Mouse (Mus musculus): ENCODE results near the gene Ndufv3. TPM values are rescaled to one million over a fixed set of nuclear protein-coding genes. Genes with fewer than 3 reads are reported as not detected.

Gene Ndufv3
- 248 TPM in 2 replicates for polyA plus RNA-seq (2016; fragmentation: Nextera tagmentation; extraction: Ambion mirVana)

DNA sequence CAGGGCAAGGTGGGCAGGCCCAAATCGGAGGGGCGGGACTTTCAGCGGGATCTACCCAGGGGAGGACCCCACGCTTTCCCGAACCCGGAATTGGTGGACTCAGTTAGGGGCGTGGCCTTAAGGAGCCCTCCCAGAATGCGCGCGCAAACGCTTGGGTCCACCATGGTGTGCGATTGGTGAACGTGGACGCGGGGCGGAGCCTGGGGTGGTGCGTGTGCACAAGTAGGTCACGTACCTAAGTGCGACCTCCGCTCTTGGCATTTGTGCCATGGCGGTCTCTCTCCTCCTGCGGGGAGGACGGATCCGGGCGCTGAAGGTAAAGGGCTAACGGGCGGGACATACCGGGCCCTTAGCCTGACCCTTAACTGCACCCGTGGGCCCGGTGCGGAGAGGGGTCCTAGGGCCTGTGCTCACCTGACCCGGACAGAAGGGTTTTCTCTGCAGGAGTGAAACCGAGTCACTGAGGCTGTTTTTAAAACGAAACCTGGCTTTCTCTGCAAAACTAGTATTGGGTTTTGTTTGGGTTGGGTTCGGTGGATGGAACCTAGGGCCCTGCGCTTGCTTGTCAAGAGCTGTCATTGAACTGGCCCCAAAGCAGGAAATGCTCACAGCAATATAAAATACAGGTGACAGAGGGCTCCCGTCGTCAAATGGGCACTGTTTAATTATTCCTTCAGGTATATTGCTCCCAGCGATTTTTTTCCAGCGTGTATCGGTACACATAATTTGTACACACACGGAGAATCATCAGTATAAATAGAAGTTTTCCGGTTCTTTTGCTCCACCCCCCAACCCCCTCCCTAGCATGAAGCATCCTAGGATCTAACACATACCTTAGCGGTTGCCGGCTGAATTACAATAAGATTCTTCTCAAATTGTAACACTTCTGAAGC is at the start of gene Ndufv3, which contains the start of gene Wdr4:
Ndufv3 (plus strand) TSS at position 170 of the 893 bp plus-strand sequence.
Wdr4 (minus strand) TSS at position 35 of the 893 bp plus-strand sequence.
- WGBS = under 1% methylated on average over 45 of the region's 45 CpGs
- peak within 1 kb of the TSS; percentile 74 for H3K27ac ChIP-seq
- ATAC-seq (ENCODE audit: low FRiP score) = peak; percentile 97

DNA sequence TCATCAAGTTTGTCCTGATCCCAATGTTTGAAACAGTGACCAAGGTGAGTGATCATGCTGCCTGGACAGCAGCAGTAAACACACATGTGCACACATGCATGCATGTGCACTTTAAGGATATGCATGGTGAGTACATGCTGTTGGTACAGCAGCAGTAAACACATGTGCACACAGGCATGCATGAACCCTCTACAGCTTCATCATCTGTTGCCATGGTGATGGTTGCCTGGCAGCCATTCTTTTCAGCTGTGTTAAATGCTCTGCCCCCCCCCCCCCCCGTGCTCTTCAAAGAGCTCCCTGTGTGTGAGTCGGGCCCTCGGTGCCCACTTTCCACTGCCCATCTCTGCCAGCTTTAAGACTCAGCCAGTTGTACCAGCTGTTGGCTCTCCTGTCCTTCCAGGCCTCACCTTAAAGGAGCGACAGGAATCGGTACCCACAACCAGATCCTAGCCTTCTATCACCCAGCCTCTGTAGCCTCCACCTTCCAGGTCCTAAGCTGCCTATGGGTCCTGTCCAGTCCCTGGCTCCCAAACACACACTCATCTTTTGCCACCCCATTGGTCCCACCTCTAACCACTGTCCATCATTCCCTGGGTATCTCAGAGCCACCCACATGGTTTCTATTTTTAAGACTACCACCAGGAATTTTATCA is 49.0 kb upstream of the Ndufv3 start:
- H3K36me3 ChIP-seq (replicated peaks) = peaks cover 83% of the 10 kb centered on the region
- 51% methylated on average over 5 of the region's 5 CpGs for WGBS
- no peak for ATAC-seq (ENCODE audit: low FRiP score)

More for the DNA sequence above, at the start of gene Ndufv3, which contains the start of gene Wdr4:
- Histone ChIP-seq H3K36me3 (replicated peaks) (peaks cover 20% of the 10 kb centered on the region), H3K9ac (peak within 1 kb of the TSS; percentile 64), H3K9me3 (no peaks in the 10 kb centered on the region), H3K27me3 (peaks cover 4% of the 10 kb centered on the region; the same call in 1 of the 2 replicates), H3K4me1 (peaks cover 18% of the 10 kb centered on the region), H3K4me3 (replicated peaks) (peak within 1 kb of the TSS; percentile 64), H3K4me2 (peak within 1 kb of the TSS; percentile 70)

DNA sequence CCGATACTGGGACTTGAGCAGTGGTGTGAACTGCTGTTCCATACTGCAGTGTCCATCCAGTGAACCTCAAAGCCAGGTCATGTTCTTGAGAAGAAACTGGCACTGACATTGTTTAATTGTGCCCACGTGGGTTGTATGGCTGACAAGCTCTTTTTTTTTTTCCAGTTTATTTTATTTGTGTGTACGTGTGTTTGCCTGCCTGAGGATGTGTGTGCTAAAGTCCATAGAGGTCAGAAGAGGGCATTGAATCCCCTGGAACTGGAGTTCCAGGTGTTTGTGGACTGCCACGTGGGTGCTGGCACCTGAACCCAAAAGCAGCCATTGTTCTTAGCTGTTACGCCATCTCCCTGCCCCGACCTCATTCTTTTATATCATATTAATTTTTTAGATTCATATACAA is 45.5 kb upstream of the Ndufv3 start:
- no peaks in the 10 kb centered on the region for H3K9me3 ChIP-seq
- H3K36me3 ChIP-seq (replicated peaks) = peaks cover 54% of the 10 kb centered on the region
- H3K27me3 ChIP-seq = no peaks in the 10 kb centered on the region
- H3K4me1 ChIP-seq = peaks cover 10% of the 10 kb centered on the region
- H3K27ac ChIP-seq = no peak overlapping the region
- no peak overlapping the region for H3K9ac ChIP-seq
- no peak overlapping the region for H3K4me2 ChIP-seq
- no peak for ATAC-seq (ENCODE audit: low FRiP score)
- H3K4me3 ChIP-seq (replicated peaks) = no peak overlapping the region
- WGBS = 84% methylated on average over 6 of the region's 6 CpGs

More for the DNA sequence above, 49.0 kb upstream of the Ndufv3 start:
- Histone ChIP-seq H3K4me3 (replicated peaks) (no peak overlapping the region), H3K27ac (no peak overlapping the region), H3K4me2 (no peak overlapping the region), H3K27me3 (no peaks in the 10 kb centered on the region), H3K4me1 (peaks cover 10% of the 10 kb centered on the region), H3K9ac (no peak overlapping the region), H3K9me3 (0 out of 2 replicates have a peak, but pooled peaks cover 5% of the 10 kb centered on the region)

DNA sequence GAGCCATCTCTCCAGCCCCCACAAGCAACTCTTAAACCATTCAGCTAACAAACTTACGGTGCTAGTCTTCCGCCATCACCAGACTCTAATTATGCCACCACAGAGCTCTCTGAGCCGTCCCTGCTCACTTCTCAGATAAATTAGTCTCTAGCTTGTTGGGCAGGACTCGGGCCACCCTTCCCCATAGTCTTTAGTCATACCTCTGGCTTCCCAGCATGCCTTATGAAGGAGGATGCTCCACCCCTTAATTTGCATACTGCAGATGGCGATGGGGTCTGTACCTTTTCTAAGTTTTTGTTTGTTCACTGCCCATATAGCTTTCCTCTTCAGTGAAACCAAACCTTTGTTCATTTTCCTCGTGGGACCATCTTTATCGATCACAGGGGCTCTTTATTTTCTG is 41.3 kb upstream of the Ndufv3 start:
- H3K4me3 ChIP-seq (replicated peaks) = no peak overlapping the region
- no peak overlapping the region for H3K4me2 ChIP-seq
- H3K36me3 ChIP-seq (replicated peaks) = peaks cover 15% of the 10 kb centered on the region
- WGBS = 84% methylated on average over 7 of the region's 7 CpGs
- H3K4me1 ChIP-seq = no peaks in the 10 kb centered on the region
- H3K27me3 ChIP-seq = no peaks in the 10 kb centered on the region
- no peaks in the 10 kb centered on the region for H3K9me3 ChIP-seq
- H3K9ac ChIP-seq = no peak overlapping the region
- no peak overlapping the region for H3K27ac ChIP-seq
- no peak for ATAC-seq (ENCODE audit: low FRiP score)

DNA sequence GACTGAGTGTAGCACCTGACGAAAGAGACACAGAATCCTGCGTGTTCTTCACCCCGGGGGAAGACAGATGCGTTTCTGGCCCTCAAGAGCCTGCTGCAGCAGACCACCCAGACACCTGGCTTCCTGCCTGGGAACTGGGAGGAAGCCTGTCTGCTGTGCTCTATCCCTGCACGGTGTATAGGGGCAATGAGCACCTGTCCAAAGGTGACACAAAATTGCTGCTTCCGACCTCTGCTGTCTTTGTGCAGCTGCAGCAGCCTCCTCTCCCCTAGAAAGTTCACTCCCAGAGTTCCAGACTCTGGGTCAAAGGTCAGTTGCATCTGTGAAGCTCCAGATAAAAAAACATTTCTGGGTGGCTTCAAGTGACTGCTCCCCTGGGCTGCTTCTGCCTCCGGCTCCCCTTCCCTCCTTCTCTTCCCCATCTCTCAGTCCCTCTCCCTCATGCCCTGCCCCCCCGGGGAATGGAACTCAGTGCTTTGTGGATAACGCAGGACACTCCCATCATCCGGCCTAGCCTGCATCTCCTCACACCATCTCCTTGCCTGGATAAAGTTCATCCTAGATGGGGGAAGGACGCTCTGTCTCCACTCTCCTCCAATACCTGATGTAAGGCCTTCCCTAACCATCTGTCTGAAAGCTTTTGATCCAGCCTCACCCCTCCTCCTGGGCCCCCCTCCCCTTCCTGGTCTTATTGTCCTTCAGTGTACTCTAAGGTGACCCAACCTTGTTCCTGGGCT is 40.6 kb upstream of the Ndufv3 start:
- Histone ChIP-seq H3K4me1 (no peaks in the 10 kb centered on the region), H3K9ac (no peak overlapping the region), H3K36me3 (replicated peaks) (peaks cover 11% of the 10 kb centered on the region), H3K4me3 (replicated peaks) (no peak overlapping the region), H3K27ac (no peak overlapping the region), H3K9me3 (no peaks in the 10 kb centered on the region), H3K4me2 (no peak overlapping the region), H3K27me3 (no peaks in the 10 kb centered on the region)
- no peak for ATAC-seq (ENCODE audit: low FRiP score)
- 72% methylated on average over 11 of the region's 11 CpGs for WGBS

DNA sequence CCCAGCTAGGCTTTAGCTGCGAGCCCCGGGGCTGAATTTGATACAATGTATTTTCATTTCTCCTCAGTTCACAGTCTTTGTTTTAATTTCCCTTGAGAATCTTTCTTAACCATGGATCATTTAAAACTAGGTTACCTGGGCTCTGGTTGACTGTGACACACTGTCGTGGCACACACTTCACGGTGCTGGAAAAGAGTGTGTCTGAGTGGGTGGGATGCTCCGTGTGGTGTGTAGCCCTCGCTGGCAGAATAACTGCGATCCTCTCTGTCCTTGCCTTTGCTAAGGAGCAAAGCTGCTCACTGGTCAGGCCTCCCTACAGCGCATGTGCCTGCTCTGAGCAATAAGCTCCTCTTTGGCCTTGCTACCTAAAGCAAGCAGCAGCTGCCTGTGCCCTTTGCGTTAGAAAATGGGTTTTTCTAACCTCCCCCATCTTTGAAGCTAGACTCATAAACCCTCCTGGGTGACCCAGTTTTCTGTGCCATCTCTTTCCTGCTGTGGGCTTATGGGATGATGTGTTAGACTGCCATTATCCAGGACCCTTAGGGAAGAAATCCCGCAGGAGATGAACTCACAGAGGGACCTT is 33.2 kb upstream of the Ndufv3 start:
- 66% methylated on average over 10 of the region's 10 CpGs for WGBS
- no peak overlapping the region for H3K4me2 ChIP-seq
- no peak for ATAC-seq (ENCODE audit: low FRiP score)
- H3K36me3 ChIP-seq (replicated peaks) = no peaks in the 10 kb centered on the region
- H3K27me3 ChIP-seq = 0 out of 2 replicates have a peak, but pooled peaks cover 2% of the 10 kb centered on the region
- H3K4me3 ChIP-seq (replicated peaks) = no peak overlapping the region
- H3K9ac ChIP-seq = no peak overlapping the region
- peaks cover 13% of the 10 kb centered on the region; the same call in 1 of the 2 replicates for H3K4me1 ChIP-seq
- 0 out of 2 replicates have a peak overlapping the region, but pooled peaks have one; percentile 9 for H3K27ac ChIP-seq
- no peaks in the 10 kb centered on the region for H3K9me3 ChIP-seq

DNA sequence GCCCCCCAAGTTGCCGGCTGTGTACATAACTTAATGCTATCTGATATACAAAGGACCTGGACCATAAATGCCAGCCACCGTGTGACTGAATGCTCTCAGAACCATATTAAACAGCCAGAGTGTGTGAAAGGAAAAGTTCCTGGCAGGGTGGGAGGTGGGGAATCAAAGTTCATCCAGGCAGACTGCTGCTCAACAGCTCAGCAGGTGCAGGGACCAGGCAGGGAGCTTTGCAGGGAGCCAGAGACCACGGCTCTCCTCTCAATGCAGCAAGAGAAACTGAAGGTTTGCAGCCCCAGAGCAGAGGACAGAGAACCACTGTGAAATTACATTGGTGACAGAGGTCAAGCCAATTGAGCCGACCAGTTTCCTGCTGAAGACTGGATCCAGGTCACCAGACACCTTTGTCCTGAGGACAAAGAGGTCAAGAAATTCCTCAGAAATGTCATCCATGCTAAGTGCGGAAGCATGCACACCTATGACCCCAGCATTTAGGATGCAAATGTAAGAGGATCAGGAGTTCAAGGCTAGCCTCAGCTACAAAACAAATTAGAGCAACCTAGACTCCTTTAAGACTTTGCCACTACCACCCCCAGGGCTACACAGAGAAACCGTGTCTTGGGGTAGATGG is 32.4 kb upstream of the Ndufv3 start:
- Histone ChIP-seq H3K4me2 (no peak overlapping the region), H3K9ac (no peak overlapping the region), H3K4me1 (peaks cover 13% of the 10 kb centered on the region; the same call in 1 of the 2 replicates), H3K27ac (no peak overlapping the region), H3K9me3 (no peaks in the 10 kb centered on the region), H3K36me3 (replicated peaks) (no peaks in the 10 kb centered on the region), H3K27me3 (0 out of 2 replicates have a peak, but pooled peaks cover 2% of the 10 kb centered on the region), H3K4me3 (replicated peaks) (no peak overlapping the region)
- no peak for ATAC-seq (ENCODE audit: low FRiP score)
- 21% methylated on average over 6 of the region's 6 CpGs for WGBS

DNA sequence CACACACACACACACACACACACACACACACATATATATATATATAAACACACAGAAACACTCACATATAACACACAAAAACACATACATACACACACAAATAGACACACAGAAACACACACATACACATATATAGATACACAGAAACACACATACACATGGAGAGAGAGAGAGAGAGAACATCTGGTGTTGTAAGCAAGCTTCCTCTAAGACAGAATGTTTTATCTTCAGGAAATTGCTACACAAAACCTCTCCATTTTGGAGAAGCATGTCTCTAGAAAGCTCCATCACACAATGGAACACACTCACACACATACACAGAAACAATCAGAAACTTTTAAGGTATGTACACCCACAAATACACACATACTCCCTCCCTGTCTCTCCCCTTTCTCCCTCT is 28.6 kb upstream of the Ndufv3 start:
- Histone ChIP-seq H3K27ac (no peak overlapping the region), H3K9ac (no peak overlapping the region), H3K4me2 (no peak overlapping the region), H3K36me3 (replicated peaks) (peaks cover 16% of the 10 kb centered on the region), H3K9me3 (no peaks in the 10 kb centered on the region), H3K4me3 (replicated peaks) (no peak overlapping the region), H3K27me3 (0 out of 2 replicates have a peak, but pooled peaks cover 2% of the 10 kb centered on the region), H3K4me1 (peaks cover 13% of the 10 kb centered on the region; the same call in 1 of the 2 replicates)
- no peak for ATAC-seq (ENCODE audit: low FRiP score)

DNA sequence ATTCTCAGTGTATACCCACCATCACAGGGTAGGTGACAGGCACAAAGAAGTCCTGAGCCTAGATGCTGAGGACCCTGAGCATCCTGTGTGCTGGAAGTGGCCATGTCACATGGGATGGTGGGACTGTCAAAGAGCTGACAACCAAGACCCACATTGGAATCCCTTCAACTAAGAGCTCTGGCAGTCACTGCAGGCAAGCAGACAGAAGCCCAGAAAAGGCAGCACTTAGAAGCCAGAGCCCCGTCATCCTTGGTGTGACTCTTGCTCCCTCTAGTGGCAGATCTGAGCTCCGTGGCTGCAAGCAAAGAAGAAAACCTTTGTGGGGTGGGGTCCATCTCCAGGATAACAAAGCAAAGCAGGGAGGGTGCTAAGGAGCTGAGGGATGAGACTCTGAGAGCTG is 27.5 kb upstream of the Ndufv3 start:
- no peak overlapping the region for H3K9ac ChIP-seq
- ATAC-seq (ENCODE audit: low FRiP score) = peak; percentile 57; the same call in 1 of the 2 replicates
- H3K4me2 ChIP-seq = no peak overlapping the region
- 0 out of 2 replicates have a peak, but pooled peaks cover 2% of the 10 kb centered on the region for H3K27me3 ChIP-seq
- WGBS = 0% methylated on average over 2 of the region's 2 CpGs
- H3K4me3 ChIP-seq (replicated peaks) = no peak overlapping the region
- H3K9me3 ChIP-seq = no peaks in the 10 kb centered on the region
- H3K27ac ChIP-seq = no peak overlapping the region
- peaks cover 4% of the 10 kb centered on the region; the same call in 1 of the 2 replicates for H3K4me1 ChIP-seq
- H3K36me3 ChIP-seq (replicated peaks) = peaks cover 24% of the 10 kb centered on the region

DNA sequence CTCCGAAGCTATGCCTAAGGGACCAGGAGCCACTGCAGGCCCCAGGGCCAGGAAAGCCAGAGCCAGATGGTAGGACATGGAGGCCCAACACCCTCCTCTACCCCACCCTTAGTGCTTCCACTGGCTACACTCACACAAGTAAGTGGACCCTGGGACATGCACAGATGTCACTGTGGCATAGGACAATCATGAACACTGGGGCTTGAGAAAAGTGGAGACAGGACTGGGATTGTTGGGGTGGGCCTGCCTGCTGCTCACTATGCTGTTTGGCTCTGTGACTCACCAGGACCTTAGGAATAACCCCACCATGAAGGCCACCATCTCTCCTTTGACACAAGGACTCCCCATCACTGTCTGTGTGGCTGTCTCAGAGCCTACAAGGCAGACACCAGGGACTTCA is 24.9 kb upstream of the Ndufv3 start:
- no peak overlapping the region for H3K9ac ChIP-seq
- H3K4me1 ChIP-seq = no peaks in the 10 kb centered on the region
- H3K4me3 ChIP-seq (replicated peaks) = no peak overlapping the region
- H3K4me2 ChIP-seq = no peak overlapping the region
- H3K36me3 ChIP-seq (replicated peaks) = peaks cover 50% of the 10 kb centered on the region
- no peak overlapping the region for H3K27ac ChIP-seq
- no peaks in the 10 kb centered on the region for H3K9me3 ChIP-seq
- WGBS = 92% methylated on average over 1 of the region's 1 CpGs
- no peaks in the 10 kb centered on the region for H3K27me3 ChIP-seq
- no peak for ATAC-seq (ENCODE audit: low FRiP score)

DNA sequence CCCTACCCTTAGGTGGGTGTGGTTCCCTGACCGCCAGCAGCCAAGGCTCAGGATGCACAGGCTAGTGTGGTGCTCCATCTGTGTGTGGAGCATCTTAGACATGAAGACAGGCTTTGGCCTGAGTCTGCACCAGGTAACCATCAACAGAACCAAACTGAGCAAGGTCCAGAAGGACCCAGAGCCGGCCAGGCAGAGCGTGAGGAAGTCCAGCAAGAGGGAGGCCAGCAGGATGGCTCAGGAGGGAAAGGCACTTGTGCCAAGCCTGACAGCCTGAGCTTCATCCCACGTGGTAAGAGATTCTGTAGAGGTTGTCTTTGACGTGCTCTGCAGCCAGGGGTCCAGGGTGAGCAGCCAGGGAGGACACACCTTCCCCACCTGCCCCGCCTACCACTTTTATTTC is 22.2 kb upstream of the Ndufv3 start:
- no peaks in the 10 kb centered on the region for H3K9me3 ChIP-seq
- H3K4me3 ChIP-seq (replicated peaks) = no peak overlapping the region
- H3K4me1 ChIP-seq = no peaks in the 10 kb centered on the region
- H3K27me3 ChIP-seq = no peaks in the 10 kb centered on the region
- H3K36me3 ChIP-seq (replicated peaks) = peaks cover 77% of the 10 kb centered on the region
- no peak for ATAC-seq (ENCODE audit: low FRiP score)
- 92% methylated on average over 6 of the region's 6 CpGs for WGBS
- H3K4me2 ChIP-seq = no peak overlapping the region
- H3K27ac ChIP-seq = no peak overlapping the region
- no peak overlapping the region for H3K9ac ChIP-seq

Data from forebrain, embryonic 12.5 days (tissue).